Mouse (Mus musculus) embryo, embryonic 10 days (tissue): ENCODE measurements around the gene Mypn.

Experiments used
- DNase-seq: peaks from one replicate; pipeline ENCODE4 v3.0.0-alpha.2; 2015; ENCODE audit warnings: low spot score

Gene Mypn

GRCm38 (mm10) chr10:63199008-63199407 lies 4.7 kb downstream of the Mypn start:
- no peak for DNase-seq

GRCm38 (mm10) chr10:63192736-63193135 lies 11.0 kb downstream of the Mypn start:
- no peak for DNase-seq

DNA sequence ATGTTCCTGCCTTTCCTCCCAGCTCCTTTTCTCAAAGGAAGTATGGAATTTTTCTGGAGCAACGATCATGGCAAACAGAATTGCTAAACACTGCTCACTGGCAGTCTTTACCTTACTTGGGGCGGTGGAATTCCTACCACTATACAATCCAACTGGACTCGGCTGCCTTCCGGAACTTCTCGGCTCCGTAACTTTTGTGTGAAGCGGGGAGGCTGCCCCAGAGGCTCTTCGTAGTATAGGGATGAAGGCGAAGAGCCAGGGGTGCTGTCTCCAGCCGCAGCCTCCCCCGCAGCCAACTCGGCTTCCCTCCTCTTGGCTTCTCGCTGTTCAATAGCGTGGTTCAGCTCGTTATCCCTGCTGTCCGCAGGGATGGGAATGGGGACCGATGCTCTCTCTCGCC lies 11.5 kb downstream of the Mypn start:
- no peak for DNase-seq

DNA sequence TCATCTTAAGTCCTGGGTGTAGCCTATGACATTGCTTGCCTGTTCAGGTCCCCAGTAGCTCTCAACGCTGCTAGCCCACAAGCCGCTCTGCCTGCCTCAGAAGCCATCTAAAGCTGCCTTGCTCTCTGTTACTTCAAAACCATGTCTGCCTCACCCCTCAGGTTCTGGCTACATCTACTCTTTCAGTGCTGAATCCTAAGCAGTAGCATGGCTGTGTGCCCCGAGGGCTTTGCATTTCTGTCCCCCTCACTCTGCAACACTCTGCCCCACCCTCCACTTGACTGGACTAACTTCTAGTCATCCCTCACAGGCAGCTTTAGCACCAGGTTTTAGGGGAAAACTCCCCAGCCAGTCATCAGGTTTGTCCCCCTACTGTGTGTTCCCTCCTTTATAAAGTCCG lies 19.3 kb downstream of the Mypn start:
- no peak for DNase-seq

GRCm38 (mm10) chr10:63182177-63182768 lies 21.5 kb downstream of the Mypn start:
- DNase-seq = no peak

GRCm38 (mm10) chr10:63181166-63181565 lies 22.6 kb downstream of the Mypn start:
- no peak for DNase-seq

GRCm38 (mm10) chr10:63179524-63179923 lies 24.2 kb downstream of the Mypn start:
- no peak for DNase-seq

DNA sequence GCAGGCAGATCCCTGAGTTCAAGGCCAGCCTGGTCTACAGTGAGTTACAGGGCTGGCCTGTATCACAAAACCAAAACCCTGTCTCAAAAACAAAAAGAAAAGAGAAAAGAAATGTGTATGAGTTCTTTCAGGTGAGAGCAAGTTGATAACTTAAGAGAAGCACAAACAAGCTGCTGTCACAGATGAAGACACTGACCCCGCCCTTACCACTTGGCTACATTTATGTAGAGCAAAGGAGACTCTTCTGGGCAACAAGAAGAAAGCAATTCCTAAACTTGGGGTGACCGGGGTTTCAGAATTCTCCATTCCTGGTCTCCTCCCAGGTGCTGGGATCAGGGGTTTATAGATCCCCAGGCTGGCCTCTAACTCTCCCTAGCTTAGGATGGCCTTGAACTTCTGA lies 25.4 kb downstream of the Mypn start:
- no peak for DNase-seq

- DNase-seq = no peak
These were observed 26.2 kb downstream of the Mypn start for GRCm38 (mm10) chr10:63177286-63178140.

- DNase-seq = no peak
These were observed 27.3 kb downstream of the Mypn start for GRCm38 (mm10) chr10:63176471-63176931.

GRCm38 (mm10) chr10:63172089-63172488 lies 31.7 kb downstream of the Mypn start:
- DNase-seq = no peak

GRCm38 (mm10) chr10:63169503-63169902 lies 34.2 kb downstream of the Mypn start:
- DNase-seq = no peak

DNA sequence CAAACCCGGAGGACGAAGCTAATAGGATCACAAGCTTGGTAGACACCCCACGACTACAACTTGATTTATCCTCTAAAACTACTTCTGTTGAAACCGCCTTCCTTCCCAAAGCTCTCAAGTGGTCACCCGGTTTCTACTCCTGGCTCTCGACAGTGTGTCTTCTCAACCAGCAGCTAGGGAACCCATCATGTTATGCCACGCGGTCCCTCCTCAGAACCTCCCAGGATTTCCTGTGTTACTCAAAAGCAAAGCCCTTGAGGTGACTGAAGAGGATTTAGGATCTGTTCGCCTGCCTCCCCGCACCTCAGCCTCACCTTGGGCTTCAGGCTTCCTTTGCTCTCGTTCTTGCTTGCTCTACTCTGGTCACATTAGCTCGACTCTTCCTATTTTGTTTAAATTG lies 35.6 kb downstream of the Mypn start:
- no peak for DNase-seq

GRCm38 (mm10) chr10:63167241-63167995 lies 36.3 kb downstream of the Mypn start:
- no peak for DNase-seq

- no peak for DNase-seq
These were observed 37.9 kb downstream of the Mypn start for GRCm38 (mm10) chr10:63165752-63166412.

GRCm38 (mm10) chr10:63161240-63161639 lies 42.5 kb downstream of the Mypn start:
- DNase-seq = no peak

DNA sequence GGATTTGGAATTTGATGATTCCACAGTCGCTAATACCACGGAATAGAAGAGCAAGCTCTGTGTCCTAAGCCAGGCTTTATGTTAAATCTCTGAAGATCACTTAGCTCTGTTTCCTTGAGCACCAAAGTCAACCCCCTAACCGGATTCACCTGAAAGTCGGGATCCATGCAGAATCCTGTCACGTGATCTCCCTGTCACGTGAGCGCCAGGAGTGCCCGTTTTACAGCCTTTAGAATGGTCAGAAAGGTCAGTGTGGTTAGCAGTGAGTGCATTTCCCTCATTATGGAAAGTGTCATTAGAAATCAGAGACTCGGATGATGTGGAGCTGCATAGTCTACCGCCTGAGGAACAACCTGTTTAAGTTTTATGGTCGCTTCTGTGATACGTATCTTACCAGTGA lies 43.1 kb downstream of the Mypn start:
- no peak for DNase-seq

- DNase-seq = no peak
These were observed 45.6 kb downstream of the Mypn start for GRCm38 (mm10) chr10:63158191-63158590.

DNA sequence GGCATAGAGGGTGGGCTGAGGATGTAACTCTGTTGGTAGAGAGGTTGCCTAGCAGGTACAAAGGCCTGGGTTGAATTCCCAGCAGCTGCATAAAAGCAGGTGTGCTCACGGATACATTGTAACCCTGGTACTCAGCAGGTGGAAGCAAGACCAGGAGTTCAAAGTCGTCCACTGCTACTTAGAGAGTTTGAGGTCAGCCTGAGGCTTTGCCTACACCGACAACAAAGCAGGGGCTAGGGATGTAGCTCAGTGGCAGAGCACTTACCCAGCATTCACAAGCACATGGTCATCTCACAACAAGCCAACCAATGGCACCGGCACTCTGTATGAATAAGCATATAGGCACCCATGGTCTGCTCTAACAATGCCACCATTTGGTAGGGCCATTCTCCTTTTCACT lies 46.3 kb downstream of the Mypn start:
- no peak for DNase-seq

- no peak for DNase-seq
These were observed 46.8 kb downstream of the Mypn start for GRCm38 (mm10) chr10:63156919-63157318.

GRCm38 (mm10) chr10:63156351-63156750 lies 47.4 kb downstream of the Mypn start:
- DNase-seq = no peak

GRCm38 (mm10) chr10:63155668-63156350 lies 47.9 kb downstream of the Mypn start:
- no peak for DNase-seq
